Mouse (Mus musculus) CH12.LX (cell line): ENCODE measurements around the gene Lpxn. TPM values are rescaled to one million over a fixed set of nuclear protein-coding genes. Genes with fewer than 3 reads are reported as not detected.
A peak's percentile ranks its signal among the peaks of the same experiment; 100 is the strongest.

Source experiments
- DNase-seq: peaks from one replicate; pipeline ENCODE4 v3.0.0-alpha.2; 2013; ENCODE audit errors: extremely low read depth
- H3K27ac ChIP-seq: 2 replicates; pipeline ENCODE4 v1.5.1; 2012; ENCODE audit warnings: low read depth, mild to moderate bottlenecking, control low read depth, moderate library complexity; ENCODE audit not compliant: insufficient read depth
- H3K27me3 ChIP-seq: replicated peaks from 2 replicates; pipeline ENCODE3; 2012; ENCODE audit warnings: inconsistent platforms
- H3K36me3 ChIP-seq, 2 experiments: replicated peaks in 1 of 2; 2 replicates each; pipeline versions ENCODE3 to v1.6.1; 2012; ENCODE audit warnings: inconsistent platforms in 1 of 2, low read length in 1 of 2, mild to moderate bottlenecking in 1 of 2, mixed read lengths in 1 of 2, moderate library complexity in 1 of 2; ENCODE audit not compliant: control insufficient read depth in 1 of 2, insufficient read depth in 1 of 2
- H3K4me1 ChIP-seq, 2 experiments: 2 replicates each; pipeline ENCODE4 v1.6.1; 2012; ENCODE audit warnings: inconsistent platforms in 1 of 2, moderate library complexity in 1 of 2; ENCODE audit not compliant: insufficient read depth in 2 of 2, control insufficient read depth in 1 of 2
- H3K4me2 ChIP-seq: 2 replicates; pipeline ENCODE4 v1.6.1; 2012; ENCODE audit warnings: low read depth, mild to moderate bottlenecking, control low read depth; ENCODE audit not compliant: poor library complexity, insufficient read depth, severe bottlenecking
- H3K4me3 ChIP-seq, 3 experiments: fragments of 150-350 bp in 1 of 3; sonication (generic) in 1 of 3; replicated peaks in 1 of 3; 2 replicates each; pipeline versions ENCODE3 to v1.5.1; 2011 to 2012; ENCODE audit warnings: low read depth in 2 of 3, low read length in 2 of 3, mild to moderate bottlenecking in 2 of 3, moderate library complexity in 2 of 3, control low read depth in 1 of 3, improper control_type of control experiment in 1 of 3, inconsistent platforms in 1 of 3, mixed read lengths in 1 of 3; ENCODE audit not compliant: poor library complexity in 1 of 3
- H3K79me2 ChIP-seq: replicated peaks from 2 replicates; pipeline ENCODE4 v1.6.1; 2012; ENCODE audit warnings: mild to moderate bottlenecking, moderate library complexity; ENCODE audit not compliant: control insufficient read depth, poor library complexity, insufficient read depth, severe bottlenecking; ENCODE audit errors: extremely low read depth
- H3K9ac ChIP-seq: 2 replicates; pipeline ENCODE4 v1.6.1; 2012; ENCODE audit warnings: low read depth, mild to moderate bottlenecking, control low read depth, moderate library complexity; ENCODE audit not compliant: insufficient read depth
- H3K9me3 ChIP-seq: replicated peaks from 2 replicates; pipeline ENCODE3; 2012; ENCODE audit warnings: low read length, inconsistent platforms, mixed read lengths
- BHLHE40 ChIP-seq: IDR thresholded peaks from 2 replicates; pipeline ENCODE4 v1.6.1; 2011; ENCODE audit warnings: mild to moderate bottlenecking, low read depth, low read length, improper control_type of control experiment
- CHD1 ChIP-seq: IDR thresholded peaks from 2 replicates; pipeline ENCODE4 v1.6.1; 2012; ENCODE audit warnings: low read depth, low read length, improper control_type of control experiment, inconsistent platforms
- CTCF ChIP-seq, 2 experiments: IDR thresholded peaks in 1 of 2; conservative IDR thresholded peaks in 1 of 2; 2 replicates each; pipeline ENCODE4 v1.5.1; 2011 to 2012; ENCODE audit warnings: low read depth in 2 of 2, low read length in 2 of 2, improper control_type of control experiment in 1 of 2, inconsistent platforms in 1 of 2, mild to moderate bottlenecking in 1 of 2, moderate library complexity in 1 of 2
- E2F4 ChIP-seq: IDR thresholded peaks from 2 replicates; pipeline ENCODE4 v1.6.1; 2011; ENCODE audit warnings: low read depth, low read length, improper control_type of control experiment; ENCODE audit not compliant: insufficient replicate concordance
- EP300 ChIP-seq: IDR thresholded peaks from 2 replicates; pipeline ENCODE4 v1.6.1; 2011; ENCODE audit warnings: low read length, improper control_type of control experiment
- ETS1 ChIP-seq: conservative IDR thresholded peaks from 2 replicates; pipeline ENCODE4 v1.6.1; 2012; ENCODE audit warnings: low read depth, mild to moderate bottlenecking, inconsistent platforms, low read length, improper control_type of control experiment, moderate library complexity
- HCFC1 ChIP-seq: IDR thresholded peaks from 2 replicates; pipeline ENCODE4 v1.6.1; 2012; ENCODE audit warnings: low read depth, mild to moderate bottlenecking, inconsistent platforms, low read length, improper control_type of control experiment
- JUN ChIP-seq: IDR thresholded peaks from 2 replicates; pipeline ENCODE4 v1.6.1; 2011; ENCODE audit warnings: low read depth, mild to moderate bottlenecking, low read length, improper control_type of control experiment, moderate library complexity; ENCODE audit not compliant: insufficient read depth
- JUND ChIP-seq: conservative IDR thresholded peaks from 2 replicates; pipeline ENCODE4 v1.6.1; 2011; ENCODE audit warnings: low read depth, low read length, improper control_type of control experiment
- MAFK ChIP-seq: IDR thresholded peaks from 2 replicates; pipeline ENCODE4 v1.6.1; 2011; ENCODE audit warnings: low read length, improper control_type of control experiment; ENCODE audit not compliant: insufficient replicate concordance
- MEF2A ChIP-seq: IDR thresholded peaks from 2 replicates; pipeline ENCODE4 v1.6.1; 2014; ENCODE audit warnings: low read depth, mild to moderate bottlenecking, inconsistent platforms, low read length, improper control_type of control experiment, borderline replicate concordance
- NELFE ChIP-seq: IDR thresholded peaks from 2 replicates; pipeline ENCODE4 v1.6.1; 2011; ENCODE audit warnings: low read depth, low read length, improper control_type of control experiment
- RCOR1 ChIP-seq: conservative IDR thresholded peaks from 2 replicates; pipeline ENCODE4 v1.6.1; 2012; ENCODE audit warnings: low read depth, mild to moderate bottlenecking, inconsistent platforms, low read length, improper control_type of control experiment
- SIN3A ChIP-seq: IDR thresholded peaks from 2 replicates; pipeline ENCODE4 v1.6.1; 2012; ENCODE audit warnings: low read length, improper control_type of control experiment, inconsistent platforms
- SMC3 ChIP-seq: IDR thresholded peaks from 2 replicates; pipeline ENCODE4 v1.6.1; 2011; ENCODE audit warnings: low read depth, low read length, improper control_type of control experiment
- TBP ChIP-seq: conservative IDR thresholded peaks from 2 replicates; pipeline ENCODE4 v1.6.1; 2011; ENCODE audit warnings: low read depth, low read length, improper control_type of control experiment
- dilution Hi-C: fragments of 300-500 bp; cut with MboI; formaldehyde crosslinking; loops from 2 replicates; pipeline ENCODE4 v1.14.3; 2020; ENCODE audit warnings: low sequenced_read_pairs; ENCODE audit not compliant: extremely low pct_unique_long_range_greater_than_20kb, extremely low pct_ligation_motif_present
- in situ Hi-C: fragments of 300-500 bp; cut with MboI; formaldehyde crosslinking; loops from 3 replicates; pipeline ENCODE4 v1.14.3; 2019; ENCODE audit warnings: low sequenced_read_pairs, low pct_ligation_motif_present, low pct_unique_long_range_greater_than_20kb, mixed read lengths
- polyA plus RNA-seq: library from polyadenylated mRNA; unstranded; fragments of >175 nt; gene quantifications from 2 replicates; pipeline ENCODE4 v1.2.1, GENCODE M21; 2012; ENCODE audit warnings: low read depth; ENCODE audit not compliant: insufficient read length
- total RNA-seq, 2 experiments: library from RNA; depleted of rRNA; stranded (reverse); fragments of 300-350 nt in 1 of 2; fragments of >200 nt in 1 of 2; gene quantifications; 2 replicates each; pipeline ENCODE4 v1.2.3; 2012 to 2014

Lpxn gene
- total and polyA plus RNA-seq, 3 experiments, result 39.2 to 140 (median 66.4) TPM

DNA sequence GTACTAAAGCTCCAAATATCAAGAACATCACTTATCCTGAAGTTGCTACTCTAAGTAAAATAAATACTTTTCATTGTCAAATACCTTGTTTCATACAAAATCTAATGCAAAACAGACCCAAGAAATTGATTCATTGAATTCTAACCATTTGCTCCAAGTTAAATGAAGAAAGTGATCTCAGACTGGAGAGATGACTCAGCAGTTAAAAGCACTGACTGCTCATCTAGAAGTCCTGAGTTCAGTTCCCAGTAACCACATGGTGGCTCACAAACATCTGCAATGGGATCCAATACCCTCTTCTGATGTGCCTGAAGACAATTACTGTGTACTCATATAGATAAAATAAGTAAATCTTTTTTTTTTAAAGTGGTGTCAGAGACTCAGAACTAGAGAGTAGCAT, 15.6 kb upstream of the Lpxn start:
- Histone ChIP-seq H3K9ac (no peak overlapping the region), H3K4me1 (peaks cover 0 to 43% of the 10 kb centered on the region in 2 experiments; a peak in 2 of 4 replicates), H3K9me3 (no peaks in the 10 kb centered on the region), H3K79me2 (peaks cover 39% of the 10 kb centered on the region), H3K27me3 (no peaks in the 10 kb centered on the region), H3K4me3 (no peak overlapping the region), H3K27ac (peak overlapping the region; percentile 57; the same call in 1 of the 2 replicates), H3K36me3 (peaks cover 18 to 44% of the 10 kb centered on the region in 2 experiments), H3K4me2 (no peak overlapping the region)
- dilution Hi-C loops, result no loop called here
- in situ Hi-C loops, result no loop called here
- peak; percentile 48 for DNase-seq
- peak; percentile 76; the same call in 1 of the 2 replicates for TF ChIP-seq MEF2A
- TF ChIP-seq BHLHE40, result no peak
- TF ChIP-seq JUND, result peak; percentile 78
- peak; percentile 89 for TF ChIP-seq MAFK
- TF ChIP-seq JUN, result peak; percentile 79
- no peak for TF ChIP-seq CTCF (conservative IDR thresholded peaks at IDR 0.05 in 1 of 2, IDR thresholded peaks at IDR 0.05 in 1 of 2; ENCODE audit: low read depth in 2 of 2, low read length in 2 of 2)

DNA sequence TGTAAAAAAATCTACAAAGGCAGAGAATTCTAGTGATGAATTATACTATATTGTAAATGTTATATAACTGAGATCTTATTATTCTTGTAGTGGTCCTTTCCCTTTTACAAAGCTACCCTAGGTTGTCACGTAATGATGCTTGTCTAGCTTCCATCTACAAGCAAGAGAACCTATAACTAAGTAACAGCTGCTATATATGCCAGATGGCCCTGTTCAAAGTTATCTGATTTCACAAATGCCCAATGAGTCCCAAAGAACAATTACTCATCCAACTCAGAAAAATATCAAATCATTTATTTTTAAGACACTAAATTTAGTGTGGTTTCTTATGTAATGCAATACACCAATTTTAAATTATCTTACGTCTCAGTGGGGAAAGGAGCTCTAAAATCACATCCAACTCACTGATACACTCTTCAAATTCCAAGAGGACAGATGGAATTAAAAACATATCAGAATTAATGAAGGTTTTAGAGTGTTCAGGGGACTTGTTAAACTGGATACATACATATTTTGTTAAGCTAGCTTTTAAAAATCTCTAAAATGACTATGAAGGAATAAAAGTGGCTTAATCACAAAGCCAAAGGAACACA, 9.1 kb upstream of the Lpxn start:
- Histone ChIP-seq H3K4me3 (no peak overlapping the region), H3K4me1 (peaks cover 0 to 42% of the 10 kb centered on the region in 2 experiments; a peak in 2 of 4 replicates), H3K36me3 (peaks cover 0 to 24% of the 10 kb centered on the region in 2 experiments), H3K9me3 (no peaks in the 10 kb centered on the region), H3K9ac (no peak overlapping the region), H3K79me2 (peaks cover 58% of the 10 kb centered on the region), H3K27ac (no peak overlapping the region), H3K27me3 (no peaks in the 10 kb centered on the region), H3K4me2 (no peak overlapping the region)
- TF ChIP-seq EP300 (no peak), NELFE (no peak), MAFK (no peak), RCOR1 (no peak), HCFC1 (no peak), MEF2A (no peak)
- no peak for DNase-seq
- dilution Hi-C loops (no loop called here), in situ Hi-C loops (no loop called here)

DNA sequence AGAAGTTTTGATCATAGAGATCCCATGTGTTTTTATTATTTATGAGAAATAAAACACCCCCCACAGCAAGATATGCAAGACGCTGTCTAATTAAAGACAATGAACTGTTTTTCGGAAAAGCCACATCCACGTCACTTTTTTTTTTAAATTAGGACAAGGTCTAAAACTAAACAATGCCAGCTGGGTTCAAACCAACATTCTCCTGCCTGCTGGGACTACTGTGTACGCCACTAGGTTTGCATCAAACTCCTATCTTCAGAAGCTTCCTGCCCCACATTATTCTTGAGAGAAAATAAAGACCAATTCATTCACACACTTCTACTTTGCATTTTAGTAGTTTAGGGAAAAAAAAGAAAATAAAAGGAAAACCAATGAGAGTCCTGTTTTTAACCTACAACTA, 8.3 kb upstream of the Lpxn start:
- no peak for DNase-seq
- no peak for TF ChIP-seq E2F4
- TF ChIP-seq CHD1, result no peak
- no peak for TF ChIP-seq SIN3A
- no peak for TF ChIP-seq TBP
- TF ChIP-seq MEF2A, result no peak
- TF ChIP-seq ETS1, result no peak
- no peak for TF ChIP-seq SMC3
- TF ChIP-seq, all 38 proteins: peak for 0

More for the DNA sequence above, 8.3 kb upstream of the Lpxn start:
- in situ Hi-C loops (no loop called here), dilution Hi-C loops (no loop called here)
- Histone ChIP-seq H3K4me2 (no peak overlapping the region), H3K4me1 (peaks cover 0 to 34% of the 10 kb centered on the region in 2 experiments; a peak in 2 of 4 replicates), H3K27me3 (no peaks in the 10 kb centered on the region), H3K9me3 (no peaks in the 10 kb centered on the region), H3K4me3 (no peak overlapping the region), H3K36me3 (peaks cover 0 to 24% of the 10 kb centered on the region in 2 experiments), H3K9ac (no peak overlapping the region), H3K27ac (no peak overlapping the region), H3K79me2 (peaks cover 51% of the 10 kb centered on the region)
